Mouse (Mus musculus) brain, embryonic 14.5 days (tissue): ENCODE measurements at regions not wholly inside any gene's neighbourhood (a gene's known extent, or its start where the extent isn't known, plus 50 kb on each side); places are given as distances from the start of the nearest gene placed in this dataset.

ENCODE experiments used
- DNase-seq: peaks from one replicate; pipeline ENCODE4 v3.0.0-alpha.2; 2011; ENCODE audit warnings: low read depth
- CTCF ChIP-seq: fragments of 200-500 bp; IDR thresholded peaks from 2 replicates; pipeline ENCODE4 v1.5.1; 2012; ENCODE audit warnings: inconsistent platforms, mild to moderate bottlenecking, moderate library complexity, borderline replicate concordance; ENCODE audit not compliant: insufficient read depth, insufficient read length; ENCODE audit errors: extremely low read depth
- POLR2A ChIP-seq: fragments of 200-500 bp; IDR thresholded peaks from 2 replicates; pipeline ENCODE4 v1.6.1; 2012; ENCODE audit warnings: mild to moderate bottlenecking, inconsistent platforms, borderline replicate concordance; ENCODE audit not compliant: poor library complexity, insufficient read depth, insufficient read length, severe bottlenecking; ENCODE audit errors: extremely low read depth

DNA sequence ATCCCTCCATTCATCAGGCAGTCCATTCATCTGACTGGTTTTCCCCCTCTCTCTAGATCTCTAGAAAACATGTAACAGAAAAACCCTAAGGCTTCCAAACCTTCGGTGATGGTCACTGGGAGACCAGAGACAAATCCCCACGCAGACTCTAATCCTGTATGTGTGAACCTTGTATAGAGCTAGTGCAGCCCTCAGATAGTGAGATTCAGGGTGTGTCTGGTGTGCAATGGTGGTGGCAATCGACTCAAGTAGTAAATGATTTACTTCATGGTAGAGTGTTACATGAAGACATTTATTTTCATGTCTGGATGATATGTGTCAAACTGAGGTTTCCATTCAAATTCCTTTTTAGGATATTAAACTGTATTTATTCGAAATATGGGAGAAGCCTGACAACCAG is 147.4 kb downstream of the Irs2 start:
- TF ChIP-seq CTCF: no peak
- no peak for TF ChIP-seq POLR2A
- DNase-seq: no peak

DNA sequence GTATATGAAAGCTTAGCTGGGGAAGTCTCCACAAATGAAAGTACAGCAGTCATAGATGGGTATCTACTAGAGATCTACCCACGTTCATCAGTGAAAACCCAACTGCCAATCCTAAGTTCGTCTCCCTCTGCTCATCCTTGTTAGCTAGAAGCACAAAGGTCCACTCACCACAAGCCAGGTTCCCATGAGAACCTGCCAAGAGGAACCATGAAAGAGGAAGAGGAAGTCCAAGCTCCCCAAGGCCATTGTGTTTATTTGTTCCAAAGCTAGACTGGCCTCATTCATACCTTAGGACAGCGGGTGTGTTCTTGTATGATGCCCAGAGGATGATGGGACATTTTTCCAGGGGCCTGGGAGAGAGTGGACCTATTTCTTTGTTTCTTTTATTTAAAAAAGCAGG is 150.4 kb downstream of the Irs2 start:
- no peak for TF ChIP-seq CTCF

DNA sequence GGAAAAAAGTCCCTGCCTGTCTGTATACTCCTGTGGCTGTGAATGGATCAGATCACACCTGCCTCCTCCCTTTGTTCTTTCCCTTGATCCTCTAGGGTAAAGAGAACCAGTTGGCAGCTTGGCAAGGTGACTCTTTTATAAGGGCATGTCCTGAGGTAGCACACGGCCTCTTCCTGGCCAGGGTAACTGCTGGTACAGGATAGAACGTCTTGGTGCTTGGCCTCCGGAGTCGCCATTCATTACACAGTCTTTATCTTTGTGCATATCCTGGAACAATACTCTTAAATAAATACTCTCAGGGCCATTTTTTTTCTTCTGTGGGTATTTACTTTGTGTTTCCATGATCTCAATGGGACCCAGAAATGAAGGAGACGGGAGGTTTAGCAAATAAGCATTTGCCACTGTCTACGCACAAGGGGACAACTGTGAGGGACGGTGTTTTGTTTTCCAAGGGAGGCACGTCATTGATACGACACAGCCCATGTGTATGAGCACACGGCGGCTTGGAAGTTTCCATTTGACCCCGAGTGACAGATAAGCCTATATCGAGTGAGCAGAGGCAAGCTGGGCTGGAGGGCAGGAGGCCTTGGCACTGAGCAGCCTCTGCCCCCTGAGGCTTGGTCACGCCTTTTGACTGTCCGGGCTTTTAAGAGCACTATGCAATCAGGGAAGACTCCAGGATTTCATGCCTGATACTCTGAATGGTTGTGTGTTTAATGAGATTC is 151.1 kb downstream of the Irs2 start:
- TF ChIP-seq POLR2A (no peak), CTCF (no peak)
- DNase-seq: peak; percentile 11

More for the DNA sequence above, 150.4 kb downstream of the Irs2 start:
- DNase-seq: no peak

DNA sequence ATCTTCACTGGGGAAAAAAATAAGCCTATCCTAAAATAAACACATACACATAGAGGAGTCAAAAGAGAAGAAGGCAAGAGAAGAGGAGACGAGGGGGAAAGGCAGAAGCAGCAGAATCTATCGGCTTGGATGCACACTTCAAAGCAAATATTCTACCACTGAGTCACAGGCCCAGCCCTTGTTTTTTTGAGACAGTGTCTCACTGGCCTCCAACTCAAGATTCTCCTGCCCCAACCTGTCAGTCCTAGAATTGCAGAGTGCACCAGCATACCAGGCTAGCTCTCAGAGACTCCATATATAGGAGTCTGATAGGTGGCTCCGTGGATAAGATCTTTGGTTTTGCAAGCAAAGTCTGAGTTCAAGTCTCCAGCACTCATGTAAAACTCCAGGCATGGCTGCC is 152.6 kb downstream of the Irs2 start:
- DNase-seq: no peak
- TF ChIP-seq POLR2A (no peak), CTCF (no peak)

DNA sequence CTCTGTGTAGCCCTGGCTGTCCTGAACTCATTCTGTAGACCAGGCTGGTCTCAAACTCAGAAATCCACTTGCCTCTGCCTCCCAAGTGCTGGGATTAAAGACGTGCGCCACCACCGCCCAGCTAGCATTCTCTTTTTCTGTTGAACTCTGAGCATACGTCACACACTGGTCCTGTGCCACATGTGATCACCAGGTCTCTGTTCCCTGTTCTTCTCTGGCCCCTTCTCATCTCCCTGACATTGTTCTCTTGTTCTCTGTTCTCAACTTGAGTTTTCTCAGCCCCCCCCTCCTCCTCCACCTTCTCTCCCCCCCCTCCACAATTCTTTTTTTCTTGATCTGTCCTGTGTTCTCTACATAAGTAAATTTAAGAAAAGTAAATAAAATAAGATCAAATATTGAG is 153.1 kb downstream of the Irs2 start:
- TF ChIP-seq POLR2A (no peak), CTCF (no peak)
- no peak for DNase-seq

DNA sequence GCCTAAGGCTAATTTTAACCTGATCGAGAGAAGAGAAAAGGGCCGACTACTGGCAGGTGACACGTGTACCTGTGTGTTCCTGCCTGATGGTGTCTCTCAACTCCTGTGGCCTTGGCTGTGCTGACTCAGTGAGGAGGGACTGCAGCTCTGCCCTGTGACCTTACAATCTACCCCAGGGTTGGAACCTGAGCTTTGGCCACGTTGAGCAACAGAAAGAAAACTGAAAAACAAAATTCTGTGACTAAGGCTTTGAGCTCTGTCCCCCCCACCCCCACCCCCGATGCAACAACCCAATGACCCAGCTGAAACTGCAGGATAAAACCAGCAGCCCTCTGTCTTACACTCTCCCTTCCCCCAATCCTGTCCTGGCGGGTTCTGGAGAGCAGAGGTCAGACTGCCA is 153.7 kb downstream of the Irs2 start:
- DNase-seq: no peak
- TF ChIP-seq POLR2A (no peak), CTCF (no peak)

DNA sequence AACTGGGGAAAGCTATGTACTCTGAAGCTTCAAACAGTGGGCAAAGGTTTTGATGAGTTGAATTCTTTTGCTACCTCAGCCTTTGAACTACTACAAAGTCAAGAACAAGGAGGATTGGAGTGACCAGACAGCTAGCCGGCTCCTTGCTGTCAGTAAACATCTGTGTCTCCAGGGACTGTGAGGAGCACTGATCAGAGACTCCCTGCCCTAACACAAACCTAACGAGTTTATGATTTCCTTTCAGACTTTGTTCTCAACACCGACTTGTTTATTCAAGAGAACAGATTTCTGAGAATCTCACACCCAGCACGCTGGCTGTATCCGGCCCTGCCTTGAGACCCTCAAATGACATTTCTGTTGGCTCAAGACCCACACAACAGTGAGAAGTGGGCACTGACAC is 154.4 kb downstream of the Irs2 start:
- DNase-seq: no peak
- TF ChIP-seq POLR2A: no peak

DNA sequence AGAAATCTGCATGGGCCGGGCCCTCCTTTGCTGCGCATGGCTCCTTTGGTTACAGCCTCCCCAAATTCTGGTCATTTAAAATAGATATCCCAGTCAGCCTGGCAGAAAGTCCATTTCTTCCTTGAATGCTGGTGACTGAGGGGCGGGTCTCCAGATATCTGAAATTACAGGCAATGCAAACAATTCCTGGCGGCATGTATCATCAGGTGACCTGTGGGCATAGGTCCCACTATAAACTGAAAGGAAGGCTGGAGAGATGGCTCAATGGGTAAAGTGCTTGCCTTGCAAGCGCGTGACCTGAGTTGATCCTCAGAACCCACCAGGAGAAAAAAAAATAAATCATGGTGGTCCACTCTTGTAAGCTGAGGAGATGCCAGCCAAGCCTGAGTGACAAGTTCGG is 158.3 kb downstream of the Irs2 start:
- DNase-seq: no peak
- no peak for TF ChIP-seq POLR2A
- no peak for TF ChIP-seq CTCF

DNA sequence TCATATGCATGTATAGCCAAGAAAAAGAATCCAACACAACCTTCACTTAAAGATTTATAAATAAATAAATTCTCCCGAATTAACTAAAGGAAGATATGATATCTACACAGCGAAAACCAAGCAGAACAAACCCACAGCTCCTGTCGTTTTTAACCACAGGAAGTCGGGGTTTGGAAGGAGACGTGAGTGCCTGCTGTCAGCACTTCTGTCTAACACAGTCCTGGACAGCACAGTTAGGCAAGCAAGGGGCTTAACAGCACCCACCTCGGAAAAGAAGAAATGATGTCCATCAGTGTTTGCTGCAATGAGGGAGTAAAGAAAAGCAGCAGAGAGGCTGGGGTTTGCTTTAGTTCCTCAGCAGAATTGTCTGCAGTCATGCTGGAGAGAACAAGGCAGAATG is 162.7 kb downstream of the Irs2 start:
- DNase-seq: no peak
- no peak for TF ChIP-seq POLR2A
- no peak for TF ChIP-seq CTCF

DNA sequence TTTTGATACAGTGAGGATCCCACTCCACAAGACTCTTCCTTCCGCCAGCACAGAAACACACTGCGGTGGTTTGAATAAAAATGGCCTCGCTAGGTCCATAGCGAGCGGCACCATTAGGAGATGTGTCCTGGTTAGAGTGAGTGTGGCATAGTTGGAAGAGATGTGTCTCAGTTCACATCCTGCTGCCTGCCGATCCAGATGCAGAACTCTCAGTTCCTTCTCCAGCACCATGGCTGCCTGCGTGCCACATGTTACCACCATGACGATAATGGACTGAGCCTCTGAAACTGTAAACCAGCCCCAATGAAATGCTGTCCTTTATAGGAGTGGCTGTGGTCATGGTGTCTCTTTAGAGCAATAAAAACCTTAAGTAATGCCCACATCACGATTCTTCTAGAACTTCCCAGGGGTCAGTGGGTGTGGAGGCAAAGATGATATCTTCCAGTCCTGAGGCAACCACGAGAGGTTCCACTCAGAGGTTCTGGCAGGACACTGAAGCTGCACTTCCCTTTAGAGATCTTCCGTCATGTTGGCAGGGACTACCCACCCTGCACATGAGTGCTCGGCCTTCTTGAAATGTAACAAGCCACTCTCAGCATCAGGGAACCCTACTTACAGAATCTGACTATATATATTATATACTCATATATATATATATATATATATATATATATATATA is 167.3 kb downstream of the Irs2 start:
- no peak for DNase-seq
- TF ChIP-seq CTCF: no peak
- TF ChIP-seq POLR2A: no peak

DNA sequence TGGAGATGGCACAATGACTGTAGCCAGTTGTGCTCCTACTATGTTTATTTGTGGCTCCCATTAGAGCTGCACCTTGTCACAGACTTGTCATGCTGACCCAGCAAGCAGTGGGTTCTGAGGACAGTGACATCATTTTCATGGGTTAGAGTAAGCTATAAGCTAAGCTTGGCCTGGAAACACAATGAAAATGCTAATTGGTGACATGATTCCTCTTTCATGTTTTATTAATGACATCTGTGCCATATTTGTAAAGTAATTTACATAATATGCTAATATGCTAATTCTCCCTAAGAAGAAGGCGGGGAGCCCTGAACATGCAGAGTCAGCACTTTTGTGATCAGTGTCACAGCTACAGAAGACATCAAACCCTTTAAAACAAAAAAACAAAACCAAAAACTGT is 168.2 kb downstream of the Irs2 start:
- peak; percentile 70 for DNase-seq
- TF ChIP-seq CTCF (no peak), POLR2A (no peak)

DNA sequence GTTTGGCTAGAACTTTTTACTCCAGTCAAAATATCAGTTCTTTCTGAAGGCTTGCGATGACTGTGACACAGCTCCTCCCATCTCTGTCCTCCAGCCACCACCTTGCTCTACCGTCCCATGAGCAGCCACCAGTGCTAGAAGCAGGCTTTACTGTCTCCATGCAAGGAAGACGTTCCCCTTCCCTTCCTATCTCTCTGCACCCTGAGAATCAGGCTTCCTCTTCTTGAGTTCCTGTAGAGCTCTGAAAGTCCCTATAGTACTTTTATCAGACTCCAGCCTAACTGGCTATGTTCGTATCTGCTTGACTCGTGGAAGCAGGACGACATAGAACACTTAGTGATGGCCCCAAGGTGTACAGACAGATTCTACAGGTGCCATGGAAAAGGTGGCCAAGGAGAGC is 173.2 kb downstream of the Irs2 start:
- DNase-seq: no peak
- no peak for TF ChIP-seq CTCF
- TF ChIP-seq POLR2A: no peak

DNA sequence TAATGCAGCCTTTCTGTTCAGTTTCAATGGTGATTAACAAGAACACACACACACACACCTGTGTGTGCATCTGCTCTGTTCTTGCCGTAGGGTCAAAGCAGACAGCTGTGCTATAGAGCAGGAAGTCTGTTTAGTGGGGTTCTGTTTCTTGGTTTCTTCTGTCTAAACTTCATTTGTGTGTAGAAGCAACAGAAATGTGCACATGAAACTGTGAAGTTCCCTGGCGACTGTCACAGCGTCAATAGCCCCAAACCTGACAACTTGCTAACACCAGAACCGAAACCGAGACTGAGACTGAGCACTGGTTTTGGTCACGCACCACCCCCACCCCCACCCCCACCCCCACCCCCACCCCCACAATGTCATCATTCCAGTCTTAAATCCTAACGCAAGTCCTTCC is 176.4 kb downstream of the Irs2 start:
- no peak for DNase-seq
- TF ChIP-seq CTCF (no peak), POLR2A (no peak)

DNA sequence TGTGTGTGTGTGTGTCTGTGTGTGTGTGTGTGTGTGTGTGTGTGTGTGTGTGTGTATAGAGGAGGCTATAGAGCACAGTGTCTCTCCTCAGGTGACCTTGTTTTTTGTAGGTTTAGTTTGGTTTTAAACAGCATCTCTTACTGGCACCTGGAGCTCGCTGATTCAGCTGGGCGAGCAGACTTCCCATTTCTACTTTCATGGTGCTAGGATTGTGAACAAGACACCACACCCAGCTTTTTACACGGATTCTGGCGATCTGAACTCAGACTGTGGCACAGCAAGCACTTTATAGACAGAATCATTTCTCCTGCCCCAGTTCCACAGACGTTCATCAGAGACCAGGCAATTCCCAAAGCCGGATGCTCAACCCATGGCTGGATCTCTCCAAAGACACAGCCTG is 177.0 kb downstream of the Irs2 start:
- TF ChIP-seq POLR2A (no peak), CTCF (no peak)
- no peak for DNase-seq
